Mouse (Mus musculus) CH12.LX (cell line): ENCODE data around the gene Commd1.

Experiments
- CTCF ChIP-seq, 2 experiments: IDR thresholded peaks in 1 of 2; conservative IDR thresholded peaks in 1 of 2; 2 replicates each; pipeline ENCODE4 v1.5.1; 2011 to 2012; ENCODE audit warnings: low read depth in 2 of 2, low read length in 2 of 2, improper control_type of control experiment in 1 of 2, inconsistent platforms in 1 of 2, mild to moderate bottlenecking in 1 of 2, moderate library complexity in 1 of 2
- ELF1 ChIP-seq: IDR thresholded peaks from 2 replicates; pipeline ENCODE4 v1.6.1; 2014; ENCODE audit warnings: low read depth, mild to moderate bottlenecking, inconsistent platforms, low read length, improper control_type of control experiment
- EP300 ChIP-seq: IDR thresholded peaks from 2 replicates; pipeline ENCODE4 v1.6.1; 2011; ENCODE audit warnings: low read length, improper control_type of control experiment
- MAFK ChIP-seq: IDR thresholded peaks from 2 replicates; pipeline ENCODE4 v1.6.1; 2011; ENCODE audit warnings: low read length, improper control_type of control experiment; ENCODE audit not compliant: insufficient replicate concordance
- POLR2A ChIP-seq: IDR thresholded peaks from 2 replicates; pipeline ENCODE4 v1.6.1; 2011; ENCODE audit warnings: low read depth, mild to moderate bottlenecking, improper control_type of control experiment, low read length
- SIN3A ChIP-seq: IDR thresholded peaks from 2 replicates; pipeline ENCODE4 v1.6.1; 2012; ENCODE audit warnings: low read length, improper control_type of control experiment, inconsistent platforms
- USF1 ChIP-seq: IDR thresholded peaks from 2 replicates; pipeline ENCODE4 v1.6.1; 2014; ENCODE audit warnings: low read depth, mild to moderate bottlenecking, inconsistent platforms, low read length, improper control_type of control experiment
- ZNF384 ChIP-seq: IDR thresholded peaks from 2 replicates; pipeline ENCODE4 v1.6.1; 2012; ENCODE audit warnings: low read depth, low read length, improper control_type of control experiment, inconsistent platforms

DNA sequence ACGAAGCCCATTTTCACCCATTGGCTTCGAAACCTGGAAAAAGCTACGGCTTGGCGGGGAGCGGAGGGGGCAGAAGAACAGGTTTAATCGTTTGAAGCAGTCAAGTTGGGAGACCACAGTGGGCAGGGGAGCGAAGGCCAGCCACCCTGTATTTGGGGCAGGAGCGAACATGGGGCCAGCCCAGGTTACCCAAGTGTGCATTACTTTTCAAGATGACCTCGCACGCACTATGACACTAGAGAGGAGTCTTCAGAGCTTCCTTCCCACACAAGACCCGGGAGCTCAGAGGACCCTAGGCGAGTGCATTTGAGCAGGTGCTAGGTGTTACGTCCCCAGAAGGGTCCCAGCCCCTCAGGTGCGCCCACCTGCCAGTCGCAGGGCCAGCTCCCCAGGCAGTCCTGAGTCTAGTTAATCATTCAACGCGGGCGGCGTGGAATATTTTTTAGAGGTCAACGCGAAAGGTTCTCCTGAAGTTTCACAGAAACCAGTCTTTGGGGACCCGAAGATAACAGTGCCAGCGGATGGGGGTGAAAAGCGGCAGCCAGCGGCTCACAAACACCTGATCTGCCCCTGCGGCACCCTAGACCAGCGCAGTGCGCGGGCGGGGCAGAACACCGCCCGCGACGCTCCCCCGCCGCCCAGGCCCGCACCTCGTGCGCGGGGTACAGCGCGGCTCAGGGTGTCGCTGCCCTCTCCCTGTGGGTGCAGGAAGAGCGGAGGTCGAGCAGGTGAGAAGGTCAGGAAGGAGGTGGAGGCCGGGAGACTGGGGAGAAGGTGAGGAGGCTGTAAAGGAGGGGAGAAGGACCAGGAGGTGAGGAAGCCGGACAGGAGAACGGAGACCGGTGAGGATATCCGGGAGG is 123.5 kb downstream of the Commd1 start:
- TF ChIP-seq CTCF (conservative IDR thresholded peaks at IDR 0.05 in 1 of 2, IDR thresholded peaks at IDR 0.05 in 1 of 2; ENCODE audit: low read depth in 2 of 2, low read length in 2 of 2) (no peak), POLR2A (no peak), ELF1 (no peak), ZNF384 (no peak), USF1 (no peak), SIN3A (no peak; the same call in 1 of the 2 replicates), MAFK (no peak), EP300 (no peak)
